In genomic region chr1:131384406-131384805, GRCm38 (mm10) we compare ENCODE assay signal across 8 mouse cellular contexts.
DNase-seq lines count a peak whose midpoint lies in the region; ATAC-seq lines count a peak whose summit lies in the region.

No protein-coding gene starts in this region.

- no peaks in the 10 kb centered on the region for H3K36me3 ChIP-seq in heart, embryonic 12.5 days

- H3K4me2 ChIP-seq in heart, embryonic 12.5 days: no peak overlapping the region

- H3K4me1 ChIP-seq in heart, embryonic 12.5 days (replicated peaks): peaks cover 30% of the 10 kb centered on the region

- H3K27me3 ChIP-seq in heart, embryonic 12.5 days (replicated peaks): no peaks in the 10 kb centered on the region

- DNase-seq in heart, adult 8-10 months (ENCODE audit: low spot score): peak; percentile 58
- peak; percentile 65 for DNase-seq in CD4-positive, CD25-positive, alpha-beta regulatory T cell, adult 2 months (ENCODE audit: low read depth, low spot score)
- DNase-seq in cerebellum, adult 8-10 months: peak; percentile 28
- DNase-seq in lung, postnatal 10 days: peak; percentile 23
- no peak for DNase-seq in embryo, embryonic 10.5 days (ENCODE audit: low spot score)
- DNase-seq in urinary bladder, postnatal 36 days (ENCODE audit: low spot score in 2 of 2): no peak
- DNase-seq in gastrocnemius, postnatal 14 days: no peak

- no peak overlapping the region for H3K9ac ChIP-seq in heart, embryonic 12.5 days

- intact Hi-C loops in gastrocnemius, postnatal 14 days (cut with DNase I; ENCODE audit: low total_unique reads): no loop called here

- no peaks in the 10 kb centered on the region for H3K9me3 ChIP-seq in heart, embryonic 12.5 days (replicated peaks)

- 31% methylated on average over 3 of the region's 3 CpGs for WGBS in heart, embryonic 12.5 days

- ATAC-seq in heart, embryonic 12.5 days (ENCODE audit: insufficient number of reproducible peaks, low FRiP score): no peak

- H3K27ac ChIP-seq in heart, embryonic 12.5 days (ENCODE audit: poor library complexity, severe bottlenecking): no peak overlapping the region

- no peak overlapping the region for H3K4me3 ChIP-seq in heart, embryonic 12.5 days

Comparison
In these comparisons a context has a peak if more than half of its experiments do, and no peak if none do; other contexts are left out.
1. DNase-seq: peak in heart, adult 8-10 months (single experiment), CD4-positive, CD25-positive, alpha-beta regulatory T cell, adult 2 months (single experiment), cerebellum, adult 8-10 months (single experiment) and lung, postnatal 10 days (single experiment); none in embryo, embryonic 10.5 days (single experiment), urinary bladder, postnatal 36 days (0 of 2) and gastrocnemius, postnatal 14 days (single experiment).